Mouse (Mus musculus) megakaryocyte-erythroid progenitor cell, adult 5-6 weeks (primary cell): ENCODE results near the gene Ckb. TPM values are rescaled to one million over a fixed set of nuclear protein-coding genes. Genes with fewer than 3 reads are reported as not detected.

Experiments
- ATAC-seq: replicated peaks from 2 replicates; pipeline ENCODE4 v1.8.0; 2016; ENCODE audit warnings: mild to moderate bottlenecking, inconsistent platforms; ENCODE audit not compliant: severe bottlenecking, poor library complexity, low FRiP score, low TSS enrichment
- total RNA-seq, 2 experiments: library from RNA; stranded (forward) in 1 of 2; stranded (reverse) in 1 of 2; fragments of 200-1000, 215-1000 nt in 1 of 2; fragments of >200 nt in 1 of 2; fragmentation: Nextera tagmentation in 1 of 2; gene quantifications; 2 replicates each; pipeline ENCODE4 v1.2.3; 2014 to 2017

Ckb gene
- total RNA-seq, 2 experiments from 2014 or later = 4.4 TPM; not detected in 1

GRCm38 (mm10) chr12:111693341-111694270, 21.5 kb upstream of the Ckb start:
- ATAC-seq = no peak

- ATAC-seq = no peak
These were observed 20.8 kb upstream of the Ckb start for GRCm38 (mm10) chr12:111692899-111693298.

DNA sequence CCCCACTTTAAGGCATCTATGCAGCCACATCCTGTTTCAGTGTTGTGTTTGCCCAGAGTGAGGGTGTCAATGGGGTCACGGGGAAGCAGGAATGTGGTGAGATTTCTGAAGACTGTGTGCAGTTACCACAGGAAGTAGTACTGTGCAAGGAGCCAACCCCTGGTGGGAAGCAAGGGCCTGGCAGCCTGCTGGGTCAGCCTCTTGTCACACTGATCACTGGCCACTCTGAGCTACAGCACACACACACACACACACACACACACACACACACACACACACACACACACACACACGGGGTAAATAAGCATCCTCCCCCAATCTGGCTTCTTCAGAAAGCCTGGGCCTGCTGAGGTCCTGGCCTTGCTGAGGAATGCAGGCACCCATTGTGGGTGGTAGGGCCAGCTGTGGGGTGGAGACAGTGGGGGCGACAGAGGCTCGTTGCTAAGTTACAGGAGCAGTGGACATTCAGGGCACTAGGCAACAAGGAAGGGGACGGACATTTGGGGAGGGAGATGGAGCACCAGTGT, 19.3 kb upstream of the Ckb start:
- ATAC-seq = no peak

- no peak for ATAC-seq
These were observed 17.3 kb upstream of the Ckb start for GRCm38 (mm10) chr12:111689426-111689825.

DNA sequence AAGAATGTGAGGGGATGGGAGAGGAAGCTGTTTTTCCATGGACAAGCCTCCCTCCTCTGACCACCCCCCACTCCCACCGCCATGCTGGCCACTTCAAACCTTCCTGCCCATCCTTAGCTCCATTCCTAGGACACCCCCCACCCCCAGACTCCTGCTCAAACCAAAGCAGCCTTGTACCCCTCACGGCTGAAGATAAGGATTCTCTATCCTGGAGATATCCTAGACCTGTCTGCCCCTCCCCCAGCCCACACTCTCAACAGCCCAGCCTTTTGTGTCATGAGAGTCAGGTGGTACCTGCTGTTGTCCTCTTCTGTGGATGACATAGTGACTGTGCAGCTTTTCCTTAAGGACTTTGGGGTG, 15.9 kb upstream of the Ckb start:
- no peak for ATAC-seq

DNA sequence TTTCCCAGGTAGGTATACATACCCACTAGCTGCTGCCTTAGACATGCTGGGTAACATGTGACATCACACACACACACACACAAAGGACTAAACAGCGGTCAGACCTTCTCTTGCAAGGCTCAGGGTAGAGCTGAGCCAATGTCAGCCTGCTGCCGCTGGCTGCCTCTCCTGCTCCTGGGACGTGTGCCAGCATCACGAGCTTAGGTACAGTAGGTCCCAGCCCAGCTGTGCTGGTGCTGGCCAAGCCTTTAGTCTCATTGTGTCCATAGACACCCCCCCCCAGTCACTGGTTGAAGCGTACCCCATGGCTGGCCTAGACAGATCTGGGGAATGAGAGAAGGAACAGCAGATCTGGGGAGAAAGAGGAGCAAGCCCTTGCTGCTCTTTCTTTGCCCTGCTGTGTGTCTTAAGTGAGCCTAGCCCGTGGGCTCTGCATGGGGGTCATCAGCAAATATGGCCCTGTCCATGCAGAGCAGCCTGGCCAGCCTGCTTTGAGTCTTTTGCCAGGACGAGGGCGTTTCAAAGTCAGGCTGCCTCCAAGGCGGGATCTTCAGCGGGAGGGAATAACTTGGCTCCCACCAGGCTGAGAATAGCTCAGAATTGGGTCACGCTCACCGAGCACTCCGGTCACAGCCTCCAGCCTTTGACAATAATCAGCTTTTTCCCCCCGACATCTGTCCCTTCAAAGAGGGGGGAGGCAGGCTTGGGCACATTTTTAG, 15.4 kb upstream of the Ckb start:
- no peak for ATAC-seq

DNA sequence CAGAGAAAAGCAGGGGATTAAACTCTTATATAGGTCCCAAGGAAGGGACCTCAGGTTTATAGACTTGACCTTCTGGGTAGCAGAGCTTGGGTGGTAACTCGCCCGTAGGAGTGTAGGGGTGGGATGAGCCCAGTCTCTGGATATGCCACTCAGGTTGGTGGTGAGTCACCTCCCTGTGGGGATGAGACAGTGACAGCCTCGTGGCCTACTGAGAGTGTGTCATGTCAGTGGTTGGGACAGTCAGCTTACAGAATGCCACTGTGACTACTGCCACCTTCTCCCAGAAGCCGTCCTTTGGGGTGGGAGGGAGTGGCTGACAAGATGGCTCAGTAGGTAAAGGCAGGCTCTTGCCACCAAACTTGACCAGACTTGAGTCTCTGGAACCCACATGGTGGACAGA, 14.3 kb upstream of the Ckb start:
- no peak for ATAC-seq

GRCm38 (mm10) chr12:111682806-111683205, 10.7 kb upstream of the Ckb start:
- no peak for ATAC-seq

GRCm38 (mm10) chr12:111682003-111682402, 9.9 kb upstream of the Ckb start:
- ATAC-seq = no peak

DNA sequence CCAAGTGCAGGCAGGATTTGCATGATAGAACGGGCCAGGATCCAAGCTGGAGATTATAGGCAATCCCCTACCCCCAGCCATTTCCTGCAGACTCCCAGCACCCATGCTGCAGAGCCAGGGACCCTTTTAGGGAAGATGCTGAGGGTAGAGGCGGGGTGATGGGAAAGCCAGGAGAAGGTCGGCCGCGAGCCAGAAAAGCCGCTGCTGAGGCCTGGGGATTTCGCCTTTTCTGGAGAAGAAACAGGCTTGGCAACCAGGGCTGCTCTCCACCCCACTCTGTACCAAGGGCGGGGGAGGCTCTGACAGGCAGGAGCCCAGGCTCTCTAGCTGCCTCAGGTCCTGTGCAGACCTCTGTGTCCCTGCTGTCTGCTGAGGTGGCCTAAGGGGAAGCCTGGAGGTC, 9.2 kb upstream of the Ckb start:
- no peak for ATAC-seq

GRCm38 (mm10) chr12:111680661-111681060, 8.5 kb upstream of the Ckb start:
- ATAC-seq = no peak

DNA sequence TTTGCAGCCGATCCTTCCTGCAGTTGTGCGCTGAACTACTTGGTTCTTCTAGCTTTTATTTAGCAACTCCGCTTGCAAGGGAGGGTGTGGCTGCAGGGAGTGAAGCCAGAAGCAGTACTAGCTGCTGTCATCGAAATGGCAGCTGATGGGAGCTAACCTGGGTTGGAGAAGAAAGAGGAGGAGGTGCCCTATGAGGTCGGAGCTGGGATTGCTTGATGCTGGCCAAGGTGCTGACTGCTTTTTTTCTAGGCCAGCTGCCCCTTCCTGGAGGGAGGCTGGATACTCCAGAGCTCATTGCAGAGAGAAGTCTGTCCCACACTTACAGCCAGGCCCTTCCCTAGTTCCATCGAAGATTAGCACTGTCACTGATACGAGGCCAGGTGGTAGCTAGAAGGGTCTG, 6.9 kb upstream of the Ckb start:
- ATAC-seq = peak; percentile 43

DNA sequence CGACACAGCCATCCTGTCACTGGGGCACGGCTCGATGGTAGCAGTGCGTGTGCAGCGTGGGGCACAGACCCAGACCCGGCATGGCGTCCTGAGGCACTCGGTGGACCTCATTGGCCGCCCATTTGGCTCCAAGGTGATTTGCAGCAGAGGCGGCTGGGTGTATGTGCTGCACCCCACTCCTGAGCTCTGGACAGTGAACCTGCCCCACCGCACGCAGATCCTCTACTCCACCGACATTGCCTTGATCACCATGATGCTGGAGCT, 6.5 kb upstream of the Ckb start:
- peak; percentile 21 for ATAC-seq

DNA sequence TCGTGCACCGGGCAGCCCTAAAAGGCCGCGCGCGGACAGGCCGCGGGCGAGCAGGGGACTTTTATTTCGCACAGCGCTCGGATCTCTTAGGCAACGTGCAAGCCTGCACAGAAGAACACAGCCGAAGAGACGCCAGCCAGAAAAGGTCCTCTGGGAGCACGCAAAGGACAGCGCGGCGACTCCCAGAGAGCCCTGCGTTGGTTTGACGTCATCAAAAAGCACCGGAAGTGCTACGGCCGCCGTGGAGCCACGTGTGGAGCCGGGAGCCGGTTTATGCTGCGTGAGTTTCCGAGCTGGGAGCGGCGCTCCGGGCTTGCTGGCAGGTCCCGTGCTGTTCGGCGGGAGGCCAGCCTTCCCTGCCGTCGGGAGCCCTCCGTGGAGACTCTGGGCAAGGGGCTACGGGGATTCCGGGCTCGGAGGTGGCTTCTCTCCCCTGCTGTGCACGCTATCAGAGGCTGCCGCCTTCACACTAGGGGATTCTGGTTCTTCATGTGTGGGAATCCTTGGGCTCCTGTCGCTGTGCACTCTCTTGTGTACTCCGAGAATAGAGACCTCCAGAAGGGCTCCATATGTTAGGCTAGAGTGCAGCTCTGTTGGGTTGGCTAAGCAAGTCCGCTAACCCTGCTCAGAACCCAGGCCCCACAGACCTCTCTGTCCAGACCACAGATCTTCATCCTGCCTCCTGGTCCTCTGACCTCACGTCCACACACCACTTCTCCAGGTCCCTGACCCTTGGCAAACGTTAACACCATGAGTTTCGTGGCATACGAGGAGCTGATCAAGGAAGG, 5.9 kb upstream of the Ckb start, which contains the start of gene Trmt61a:
Gene Trmt61a (plus strand): TSS at position 224 of the 788 bp plus-strand sequence.
- peak; percentile 83 for ATAC-seq

- ATAC-seq = no peak
These were observed 5.3 kb upstream of the Ckb start for GRCm38 (mm10) chr12:111677421-111677820.

DNA sequence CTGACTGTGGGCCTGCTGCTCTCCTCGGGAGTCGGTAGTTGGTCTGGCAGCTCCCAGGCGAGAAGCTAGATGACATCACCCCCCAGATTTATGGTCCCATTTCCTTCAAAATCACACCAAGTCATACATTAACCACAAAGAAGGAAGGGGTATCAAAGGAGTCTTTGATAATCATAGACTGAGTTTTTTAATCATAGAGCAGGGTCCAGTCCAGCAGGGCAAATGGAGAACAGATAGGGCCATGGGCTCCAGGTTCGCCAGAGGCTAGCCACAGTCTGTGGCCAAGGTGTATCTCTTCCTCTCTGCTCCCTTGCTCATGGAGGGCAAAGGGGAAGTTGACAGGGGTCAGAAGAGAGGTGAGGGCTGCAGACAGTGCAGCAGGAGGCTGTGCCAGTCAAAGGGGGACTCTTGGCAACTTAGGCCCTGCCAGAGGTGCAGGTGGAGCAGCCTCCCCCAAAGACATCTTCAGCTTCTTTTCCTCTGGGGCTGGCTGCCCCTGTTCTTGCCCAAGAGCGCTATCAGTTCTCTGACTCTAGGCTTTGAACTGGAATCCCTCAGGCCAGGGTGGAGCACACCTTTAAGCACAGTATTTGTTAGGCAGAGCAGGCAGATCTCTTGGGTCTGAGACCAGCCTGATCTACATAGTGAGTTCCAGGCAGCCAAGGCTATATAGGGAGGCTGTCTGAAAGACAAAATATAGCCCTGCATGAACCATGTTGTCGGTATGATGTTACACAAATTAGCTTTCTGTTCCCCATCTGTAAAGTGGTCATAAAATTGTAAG, 3.9 kb upstream of the Ckb start:
- ATAC-seq = no peak

GRCm38 (mm10) chr12:111674850-111675486, 2.8 kb upstream of the Ckb start:
- ATAC-seq = no peak

DNA sequence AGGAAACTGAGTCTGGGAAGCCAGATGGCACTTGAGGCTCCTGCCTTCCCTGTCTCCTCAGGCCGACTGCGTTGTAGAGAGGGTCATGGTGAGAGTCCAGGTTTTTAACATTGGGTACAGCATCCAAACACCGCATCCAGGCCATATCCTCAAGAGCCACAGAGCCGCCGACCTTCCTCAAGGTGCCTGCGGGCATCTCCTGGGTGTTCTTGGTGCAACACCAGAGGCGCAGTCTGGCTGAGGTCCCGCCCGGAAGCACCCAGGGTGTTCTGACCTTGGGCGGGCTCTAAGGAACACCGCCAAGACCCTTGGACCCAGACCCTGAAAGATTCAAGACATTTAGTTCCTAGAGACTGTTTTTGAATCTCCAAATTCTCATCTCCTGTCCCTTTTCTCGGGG, 443 bp upstream of the Ckb start:
- ATAC-seq = no peak

DNA sequence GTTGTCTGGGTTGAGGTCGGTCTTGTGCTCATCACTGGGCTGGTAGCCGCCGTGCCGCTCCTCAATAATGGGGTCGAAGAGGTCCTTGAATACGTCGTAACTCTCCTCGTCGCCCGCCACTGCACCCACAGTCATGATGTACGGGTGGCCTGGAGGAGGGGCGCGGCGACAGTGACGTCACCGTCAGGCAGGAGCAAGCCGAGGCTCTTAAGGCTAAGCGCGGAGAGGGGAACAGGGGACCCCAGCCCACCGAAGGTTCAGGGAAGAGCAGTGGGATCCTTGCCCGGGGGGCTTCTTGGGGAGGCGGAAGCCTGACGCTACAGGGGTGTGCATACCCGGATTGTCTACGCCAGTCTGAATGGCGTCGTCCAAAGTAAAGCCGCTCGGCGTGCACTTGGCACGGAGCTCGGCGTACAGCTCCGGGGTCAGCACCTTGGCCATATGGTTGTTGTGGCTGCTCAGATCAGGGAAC, 671 bp downstream of the Ckb start:
- ATAC-seq = no peak
